Mouse (Mus musculus) ES-Bruce4 (cell line): ENCODE measurements around the gene Dst.

Experiments
- CTCF ChIP-seq: IDR thresholded peaks from one replicate; pipeline ENCODE4 v1.8.1; 2011; ENCODE audit warnings: low read depth, low read length
- POLR2A ChIP-seq: IDR thresholded peaks from one replicate; pipeline ENCODE4 v1.8.1; 2011; ENCODE audit warnings: low read length; ENCODE audit not compliant: insufficient read depth

- TF ChIP-seq CTCF = no peak
- no peak for TF ChIP-seq POLR2A
Observed at GRCm38 (mm10) chr1:34304227-34304626, 396.2 kb downstream of the Dst start.
